ENCODE assay signal across 19 mouse cellular contexts in the genomic region with DNA sequence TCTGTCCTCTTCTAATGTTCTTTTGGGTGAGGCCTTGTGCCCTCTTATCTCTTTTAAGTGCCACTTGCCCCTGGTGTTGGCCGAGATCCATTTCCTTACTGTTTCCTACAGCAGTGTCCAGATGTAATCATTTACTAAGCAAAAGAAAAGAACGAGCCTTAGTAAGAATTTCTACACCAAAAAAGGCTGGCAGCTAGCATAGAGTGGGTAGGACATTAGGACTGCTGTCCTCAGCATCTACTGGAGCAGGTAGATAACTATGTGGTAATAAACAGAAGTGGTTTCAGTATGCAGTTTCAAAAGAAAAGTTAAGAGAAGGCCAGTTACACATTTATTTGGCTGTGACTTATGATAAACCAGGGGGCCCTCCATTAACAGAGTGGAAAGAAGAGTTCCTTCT. TPM values are rescaled to one million over a fixed set of nuclear protein-coding genes. Genes with fewer than 3 reads are reported as not detected.
DNase-seq lines count a peak whose midpoint lies in the region; ATAC-seq and TF ChIP-seq lines count a peak whose summit lies in the region.
"Had no signal": no experiment of that assay in that cellular context is flagged by ENCODE, and none has a peak within 500 bp of the region (broad histone marks: within the 10 kb centered on the region; RNA-seq: fewer than 3 reads in every experiment).

No protein-coding gene starts in this region.

- peak overlapping the region; percentile 93 for H3K27ac ChIP-seq in kidney, adult 2 months (ENCODE audit: insufficient read depth, low read depth, low read length)
- no peak overlapping the region for H3K27ac ChIP-seq in CH12.LX (ENCODE audit: insufficient read depth, low read depth)
- H3K27ac ChIP-seq in intestine, embryonic 15.5 days: peak overlapping the region; percentile 25; the same call in 1 of the 2 replicates
- H3K27ac ChIP-seq in liver, embryonic 13.5 days: peak overlapping the region; percentile 56
- H3K27ac ChIP-seq: embryonic facial prominence, embryonic 15.5 days; hindbrain, embryonic 13.5 days; lung, embryonic 15.5 days; midbrain, embryonic 15.5 days had no signal

- H3K4me2 ChIP-seq in CH12.LX (ENCODE audit: insufficient read depth, low read depth, poor library complexity, severe bottlenecking): peak overlapping the region; percentile 67; the same call in 1 of the 2 replicates
- peak overlapping the region; percentile 64 for H3K4me2 ChIP-seq in intestine, embryonic 15.5 days (replicated peaks)
- H3K4me2 ChIP-seq in liver, embryonic 13.5 days: peak overlapping the region; percentile 74

- 21% methylated on average over 2 of the region's 2 CpGs for WGBS in kidney, adult 2 months
- 47% methylated on average over 2 of the region's 2 CpGs for WGBS in intestine, embryonic 15.5 days
- 39% methylated on average over 2 of the region's 2 CpGs for WGBS in liver, embryonic 13.5 days (ENCODE audit: insufficient replicate concordance)

- peaks cover 5% of the 10 kb centered on the region; the same call in 1 of the 2 replicates for H3K79me2 ChIP-seq in CH12.LX (replicated peaks; ENCODE audit: control insufficient read depth, extremely low read depth, insufficient read depth, poor library complexity, severe bottlenecking)

- DNase-seq in kidney, adult 2 months: peak; percentile 84
- DNase-seq in kidney, adult 18-20 months: no peak
- DNase-seq in CH12.LX (ENCODE audit: extremely low read depth): no peak
- DNase-seq in liver, embryonic 13.5 days: no peak
- no peak for DNase-seq in cerebellum, postnatal 14 days
- no peak for DNase-seq in gastrocnemius, postnatal 36 days
- no peak for DNase-seq in right cerebral cortex, postnatal 4 days
- DNase-seq: gastrocnemius, postnatal 14 days; layer of hippocampus, adult 9-11 months; right cerebral cortex, adult 18-20 months; thymus, postnatal 4 days had no signal

- no peaks in the 10 kb centered on the region for H3K27me3 ChIP-seq in kidney, adult 2 months (replicated peaks; ENCODE audit: control insufficient read depth, insufficient read depth, low read length)
- H3K27me3 ChIP-seq in CH12.LX (replicated peaks): peaks cover 8% of the 10 kb centered on the region
- no peaks in the 10 kb centered on the region for H3K27me3 ChIP-seq in intestine, embryonic 15.5 days (replicated peaks)
- peaks cover 6% of the 10 kb centered on the region for H3K27me3 ChIP-seq in liver, embryonic 13.5 days
- H3K27me3 ChIP-seq: embryonic facial prominence, embryonic 15.5 days; lung, embryonic 15.5 days; midbrain, embryonic 15.5 days had no signal

- TF ChIP-seq CTCF in kidney, adult 2 months (conservative IDR thresholded peaks at IDR 0.05; ENCODE audit: insufficient read depth, insufficient read length, low read depth, low read length): no peak
- no peak for TF ChIP-seq CTCF in CH12.LX (conservative IDR thresholded peaks at IDR 0.05 in 1 of 2, IDR thresholded peaks at IDR 0.05 in 1 of 2; ENCODE audit: low read depth in 2 of 2, low read length in 2 of 2)

- H3K4me1 ChIP-seq in kidney, adult 2 months (ENCODE audit: control insufficient read depth, insufficient read depth, low read length): peaks cover 23% of the 10 kb centered on the region; the same call in 1 of the 2 replicates
- H3K4me1 ChIP-seq in CH12.LX (ENCODE audit: control insufficient read depth in 1 of 2, insufficient read depth in 2 of 2): peaks cover 7 to 29% of the 10 kb centered on the region in 2 experiments
- peaks cover 12% of the 10 kb centered on the region for H3K4me1 ChIP-seq in intestine, embryonic 15.5 days (replicated peaks)
- H3K4me1 ChIP-seq in liver, embryonic 13.5 days (replicated peaks): peaks cover 33% of the 10 kb centered on the region

- no peak for ATAC-seq in intestine, embryonic 15.5 days
- ATAC-seq in liver, embryonic 13.5 days (ENCODE audit: low read depth): no peak
- ATAC-seq: midbrain, embryonic 15.5 days had no signal

- no peaks in the 10 kb centered on the region for H3K36me3 ChIP-seq in kidney, adult 2 months (ENCODE audit: control insufficient read depth, insufficient read depth, low read length)
- H3K36me3 ChIP-seq in CH12.LX (replicated peaks in 1 of 2; ENCODE audit: control insufficient read depth in 1 of 2, insufficient read depth in 1 of 2, low read length in 1 of 2): peaks cover 43 to 50% of the 10 kb centered on the region in 2 experiments
- peaks cover 19% of the 10 kb centered on the region for H3K36me3 ChIP-seq in intestine, embryonic 15.5 days
- H3K36me3 ChIP-seq in liver, embryonic 13.5 days: peaks cover 40% of the 10 kb centered on the region

- peak overlapping the region; percentile 74 for H3K9ac ChIP-seq in CH12.LX (ENCODE audit: insufficient read depth, low read depth)
- H3K9ac ChIP-seq in intestine, embryonic 15.5 days: no peak overlapping the region
- peak overlapping the region; percentile 75 for H3K9ac ChIP-seq in liver, embryonic 13.5 days
- H3K9ac ChIP-seq: embryonic facial prominence, embryonic 15.5 days; heart, embryonic 12.5 days; lung, embryonic 15.5 days; midbrain, embryonic 15.5 days had no signal

- TF ChIP-seq POLR2A in kidney, adult 2 months (IDR thresholded peaks at IDR 0.05; ENCODE audit: low read depth, low read length): no peak
- no peak for TF ChIP-seq POLR2A in CH12.LX (IDR thresholded peaks at IDR 0.05; ENCODE audit: low read depth, low read length)

- no peak for TF ChIP-seq EP300 in CH12.LX (IDR thresholded peaks at IDR 0.05; ENCODE audit: low read length)

- no peak overlapping the region for H3K4me3 ChIP-seq in kidney, adult 2 months (ENCODE audit: insufficient read depth, low read depth, low read length)
- H3K4me3 ChIP-seq in CH12.LX (replicated peaks in 1 of 3; ENCODE audit: low read depth in 2 of 3, low read length in 2 of 3, poor library complexity in 1 of 3): peak overlapping the region in 1 of 3 experiments; percentile 81
- H3K4me3 ChIP-seq in intestine, embryonic 15.5 days (replicated peaks): no peak overlapping the region
- H3K4me3 ChIP-seq in liver, embryonic 13.5 days (replicated peaks): 0 out of 2 replicates have a peak overlapping the region, but pooled peaks have one; percentile 76
- H3K4me3 ChIP-seq: heart, embryonic 12.5 days; lung, embryonic 15.5 days had no signal

- intact Hi-C loops in gastrocnemius, postnatal 36 days (cut with DNase I): no loop called here

- in situ Hi-C loops in CH12.LX (cut with MboI; ENCODE audit: low pct_ligation_motif_present, low pct_unique_long_range_greater_than_20kb, low sequenced_read_pairs): no loop called here

- no peaks in the 10 kb centered on the region for H3K9me3 ChIP-seq in CH12.LX (replicated peaks; ENCODE audit: low read length)
- no peaks in the 10 kb centered on the region for H3K9me3 ChIP-seq in intestine, embryonic 15.5 days
- H3K9me3 ChIP-seq in liver, embryonic 13.5 days (replicated peaks): no peaks in the 10 kb centered on the region
- H3K9me3 ChIP-seq: embryonic facial prominence, embryonic 15.5 days; heart, embryonic 12.5 days; hindbrain, embryonic 13.5 days; lung, embryonic 15.5 days; midbrain, embryonic 15.5 days had no signal

- no peak for TF ChIP-seq RAD21 in CH12.LX (IDR thresholded peaks at IDR 0.05; ENCODE audit: low read depth, low read length)

- dilution Hi-C loops in CH12.LX (cut with MboI; ENCODE audit: extremely low pct_ligation_motif_present, extremely low pct_unique_long_range_greater_than_20kb, low sequenced_read_pairs): no loop called here

TF ChIP-seq in CH12.LX, 34 proteins besides CTCF, POLR2A, EP300 and RAD21 (continues in another document):
- TF ChIP-seq BHLHE40 (IDR thresholded peaks at IDR 0.05; ENCODE audit: low read depth, low read length) (no peak), JUN (IDR thresholded peaks at IDR 0.05; ENCODE audit: insufficient read depth, low read depth, low read length) (no peak)

RNA-seq across cellular contexts. Expression of gene Lztr1, which starts 2.2 kb away (rescaled TPM):
- 295 and 386 TPM in 2 replicates for polyA plus RNA-seq in kidney, adult 2 months (2012; rRNA removed)
- total RNA-seq in CH12.LX (2012; rRNA removed): 111 and 138 TPM in 2 replicates
- 98.4 and 110 TPM in 2 replicates for total RNA-seq in CH12.LX (2014; rRNA removed)
- 78.0 and 111 TPM in 2 replicates for polyA plus RNA-seq in CH12.LX (2012; ENCODE audit: insufficient read length, low read depth)
- 72.7 and 82.6 TPM in 2 replicates for polyA plus RNA-seq in intestine, embryonic 15.5 days (2015; fragmentation: Nextera tagmentation; extraction: Ambion mirVana)
- 22.6 and 24.0 TPM in 2 replicates for polyA plus RNA-seq in liver, embryonic 13.5 days (2015; fragmentation: Nextera tagmentation; extraction: Ambion mirVana)
- 10 to 100 TPM; 18.8 to 23.2 TPM for total RNA-seq in gastrocnemius, postnatal 36 days (2021)

RNA-seq across cellular contexts. Expression of gene Thap7, which starts 20.2 kb away (rescaled TPM):
- 103 and 115 TPM in 2 replicates for polyA plus RNA-seq in kidney, adult 2 months (2012; rRNA removed)
- 64.3 and 72.7 TPM in 2 replicates for total RNA-seq in CH12.LX (2012; rRNA removed)
- total RNA-seq in CH12.LX (2014; rRNA removed): 80.7 and 83.3 TPM in 2 replicates
- polyA plus RNA-seq in CH12.LX (2012; ENCODE audit: insufficient read length, low read depth): 79.4 and 82.4 TPM in 2 replicates
- polyA plus RNA-seq in intestine, embryonic 15.5 days (2015; fragmentation: Nextera tagmentation; extraction: Ambion mirVana): 52.7 and 54.0 TPM in 2 replicates
- 30.1 and 32.0 TPM in 2 replicates for polyA plus RNA-seq in liver, embryonic 13.5 days (2015; fragmentation: Nextera tagmentation; extraction: Ambion mirVana)
- 10 to 100 TPM; 12.8 to 14.4 TPM for total RNA-seq in gastrocnemius, postnatal 36 days (2021)

RNA-seq across cellular contexts. Expression of gene Aifm3, which starts 21.3 kb away (rescaled TPM):
- 11.7 and 14.8 TPM in 2 replicates for polyA plus RNA-seq in kidney, adult 2 months (2012; rRNA removed)
- 0.08 TPM in 1 of 2 replicates, not detected in the other for total RNA-seq in CH12.LX (2012; rRNA removed)
- total RNA-seq in CH12.LX (2014; rRNA removed): not detected in 2 replicates
- not detected in 2 replicates for polyA plus RNA-seq in CH12.LX (2012; ENCODE audit: insufficient read length, low read depth)
- 5.4 and 6.1 TPM in 2 replicates for polyA plus RNA-seq in intestine, embryonic 15.5 days (2015; fragmentation: Nextera tagmentation; extraction: Ambion mirVana)
- 0.76 and 1.2 TPM in 2 replicates for polyA plus RNA-seq in liver, embryonic 13.5 days (2015; fragmentation: Nextera tagmentation; extraction: Ambion mirVana)
- total RNA-seq in gastrocnemius, postnatal 36 days (2021): under 1 TPM in 1 of 2 experiments, not detected in 1; 0.20 TPM
- total RNA-seq: common myeloid progenitor, adult 5-6 weeks; neutrophil, adult 5-6 weeks had no signal

RNA-seq across cellular contexts. Expression of gene Lrrc74b, which starts 50.4 kb away (rescaled TPM):
- 0.05 and 0.11 TPM in 2 replicates for polyA plus RNA-seq in kidney, adult 2 months (2012; rRNA removed)
- total RNA-seq in CH12.LX (2012; rRNA removed) (not detected in 2 replicates), CH12.LX (2014; rRNA removed) (not detected in 2 replicates)
- polyA plus RNA-seq in CH12.LX (2012; ENCODE audit: insufficient read length, low read depth): 0.17 TPM in 1 of 2 replicates, not detected in the other
- polyA plus RNA-seq in intestine, embryonic 15.5 days (2015; fragmentation: Nextera tagmentation; extraction: Ambion mirVana): 0.27 and 0.29 TPM in 2 replicates
- polyA plus RNA-seq in liver, embryonic 13.5 days (2015; fragmentation: Nextera tagmentation; extraction: Ambion mirVana): not detected in 2 replicates
- 1 to 10 TPM; 1.0 to 1.6 TPM for total RNA-seq in gastrocnemius, postnatal 36 days (2021)
- total RNA-seq: neutrophil, adult 5-6 weeks had no signal

RNA-seq across cellular contexts. Expression of gene P2rx6, which starts 51.0 kb away (rescaled TPM):
- polyA plus RNA-seq in kidney, adult 2 months (2012; rRNA removed): 0.86 and 1.1 TPM in 2 replicates
- total RNA-seq in CH12.LX (2012; rRNA removed): not detected in 2 replicates
- total RNA-seq in CH12.LX (2014; rRNA removed): not detected in 2 replicates
- polyA plus RNA-seq in CH12.LX (2012; ENCODE audit: insufficient read length, low read depth): not detected in 2 replicates
- polyA plus RNA-seq in intestine, embryonic 15.5 days (2015; fragmentation: Nextera tagmentation; extraction: Ambion mirVana): 0.60 and 0.80 TPM in 2 replicates
- polyA plus RNA-seq in liver, embryonic 13.5 days (2015; fragmentation: Nextera tagmentation; extraction: Ambion mirVana): 0.09 TPM in 1 of 2 replicates, not detected in the other
- 1 to 10 TPM; 8.0 to 9.3 TPM for total RNA-seq in gastrocnemius, postnatal 36 days (2021)
- total RNA-seq: neutrophil, adult 5-6 weeks had no signal
